Mouse (Mus musculus): ENCODE results near the gene Isca1. TPM values are rescaled to one million over a fixed set of nuclear protein-coding genes. Genes with fewer than 3 reads are reported as not detected.
"Not testable (repeated sequence)": the region's sequence is repeated elsewhere in the genome, so short reads cannot be mapped to it uniquely, and the experiment has no call there.

Isca1 gene
- total RNA-seq, 2 experiments from 2014 or later, result 151 to 157 TPM

DNA sequence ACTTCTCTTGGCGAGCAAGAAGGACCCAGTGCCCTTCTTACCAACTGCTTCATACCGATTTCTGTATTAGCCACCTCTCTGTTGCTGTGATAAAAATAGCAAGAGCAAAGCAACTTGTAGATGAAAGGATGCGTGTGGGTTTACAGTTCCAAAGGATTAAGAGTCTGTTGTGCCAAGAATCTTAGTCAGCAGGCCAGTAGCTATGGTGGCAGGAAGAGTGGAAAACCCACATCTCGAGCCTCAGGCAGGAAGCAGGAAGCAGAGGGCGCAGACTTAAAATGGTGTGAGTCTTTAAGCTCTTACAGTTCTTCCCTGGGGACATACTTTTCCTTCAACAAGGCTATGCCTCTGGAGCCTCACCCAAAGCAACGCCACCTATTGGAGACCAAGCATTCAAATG is 24.1 kb downstream of the Isca1 start:
- Histone ChIP-seq H3K27ac (peak overlapping the region; percentile 24; the same call in 1 of the 2 replicates), H3K4me3 (no peak overlapping the region)
- intact Hi-C loops (cut with DNase I), result loop anchor here (1.0 kb wide), 1 partner anchor 46 kb away; no protein-coding TSS in a partner anchor
- TF ChIP-seq CTCF (IDR thresholded peaks at IDR 0.05), result no peak; the same call in 1 of the 2 replicates
- no peak for DNase-seq (ENCODE audit: extremely low spot score in 1 of 2, low spot score in 2 of 2)

DNA sequence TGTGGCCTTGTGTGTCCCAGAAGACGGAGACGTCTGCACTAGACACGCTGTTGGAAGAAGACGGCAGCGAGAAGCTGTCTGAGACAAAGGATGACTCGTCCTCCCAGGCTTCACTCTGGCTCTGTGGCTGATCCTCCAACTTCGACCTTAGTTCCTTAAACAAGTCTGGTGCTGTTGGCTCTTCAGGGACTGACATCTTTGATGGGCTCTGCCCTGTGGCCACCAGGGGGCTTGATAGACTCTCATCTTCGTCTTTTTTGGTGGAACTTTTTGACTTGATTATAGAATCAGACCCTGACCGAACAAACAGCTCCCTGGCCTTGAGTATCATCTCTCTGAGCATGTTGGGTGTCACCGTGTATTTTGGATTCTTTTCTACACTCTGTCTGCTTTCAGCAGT is 27.9 kb downstream of the Isca1 start:
- TF ChIP-seq CTCF (IDR thresholded peaks at IDR 0.05), result peak; percentile 34
- no peak for DNase-seq (ENCODE audit: extremely low spot score in 1 of 2, low spot score in 2 of 2)
- intact Hi-C loops (cut with DNase I), result no loop called here
- no peak overlapping the region for H3K27ac ChIP-seq
- no peak overlapping the region for H3K4me3 ChIP-seq

DNA sequence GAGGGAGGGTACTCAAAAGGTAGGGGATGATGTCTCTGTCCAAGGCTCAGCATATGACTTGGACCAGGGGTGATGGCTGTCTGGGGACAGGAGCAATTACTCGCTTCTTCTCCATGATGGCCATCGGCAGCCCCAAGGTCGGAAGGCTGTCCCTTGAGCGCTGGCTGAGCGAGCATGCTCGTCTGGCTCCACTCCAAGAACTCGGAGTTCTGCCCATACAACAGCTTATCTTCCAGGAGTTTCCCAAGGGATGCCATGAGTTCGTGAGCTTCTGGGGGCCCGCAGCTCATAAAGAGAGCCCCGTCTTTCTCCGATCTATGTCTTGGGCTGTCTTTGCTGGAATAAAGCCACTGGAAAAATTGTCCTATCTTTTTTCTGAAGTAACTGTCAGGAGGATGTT is 28.5 kb downstream of the Isca1 start:
- intact Hi-C loops (cut with DNase I), result no loop called here
- no peak for TF ChIP-seq CTCF (IDR thresholded peaks at IDR 0.05)
- no peak for DNase-seq (ENCODE audit: extremely low spot score in 1 of 2, low spot score in 2 of 2)
- H3K4me3 ChIP-seq, result no peak overlapping the region
- H3K27ac ChIP-seq, result no peak overlapping the region

- Histone ChIP-seq H3K4me3 (no peak overlapping the region), H3K27ac (no peak overlapping the region)
- no peak for DNase-seq (ENCODE audit: extremely low spot score in 1 of 2, low spot score in 2 of 2)
- intact Hi-C loops (cut with DNase I), result no loop called here
- TF ChIP-seq CTCF (IDR thresholded peaks at IDR 0.05), result no peak
Measured at GRCm38 (mm10) chr13:59739397-59739796, 30.2 kb downstream of the Isca1 start.

- TF ChIP-seq CTCF (IDR thresholded peaks at IDR 0.05), result no peak
- DNase-seq (ENCODE audit: extremely low spot score in 1 of 2, low spot score in 2 of 2), result no peak
- intact Hi-C loops (cut with DNase I), result no loop called here
- H3K27ac ChIP-seq, result no peak overlapping the region
- H3K4me3 ChIP-seq, result no peak overlapping the region
Measured at GRCm38 (mm10) chr13:59738455-59738854, 31.2 kb downstream of the Isca1 start.

DNA sequence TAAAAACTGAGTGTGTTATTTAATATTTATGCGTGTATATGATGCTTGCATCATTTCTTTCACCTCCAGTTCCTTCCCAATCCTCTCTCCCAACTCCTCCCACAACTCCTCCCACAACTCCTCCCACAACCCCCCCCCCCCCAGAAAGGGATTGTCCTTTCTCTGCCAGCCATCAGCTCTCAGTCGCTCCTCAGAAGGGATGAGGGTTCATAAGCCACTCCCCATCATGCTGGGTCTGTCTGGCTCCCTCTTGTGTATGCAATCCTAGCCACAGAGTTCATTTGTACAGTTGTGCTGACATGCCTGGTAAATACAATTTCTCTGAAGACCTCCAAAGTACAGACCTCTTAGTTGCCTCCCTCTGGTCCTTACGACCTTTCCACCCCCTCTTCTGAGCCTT is 34.4 kb downstream of the Isca1 start:
- intact Hi-C loops (cut with DNase I), result no loop called here
- no peak overlapping the region for H3K27ac ChIP-seq
- H3K4me3 ChIP-seq, result no peak overlapping the region
- no peak; the same call in 1 of the 2 replicates for TF ChIP-seq CTCF (IDR thresholded peaks at IDR 0.05)
- no peak for DNase-seq (ENCODE audit: extremely low spot score in 1 of 2, low spot score in 2 of 2)

- H3K27ac ChIP-seq; H3K4me3 ChIP-seq; DNase-seq (ENCODE audit: extremely low spot score in 1 of 2, low spot score in 2 of 2); intact Hi-C loops (cut with DNase I): not testable (repeated sequence)
Measured at GRCm38 (mm10) chr13:59734347-59734746, 35.3 kb downstream of the Isca1 start.

DNA sequence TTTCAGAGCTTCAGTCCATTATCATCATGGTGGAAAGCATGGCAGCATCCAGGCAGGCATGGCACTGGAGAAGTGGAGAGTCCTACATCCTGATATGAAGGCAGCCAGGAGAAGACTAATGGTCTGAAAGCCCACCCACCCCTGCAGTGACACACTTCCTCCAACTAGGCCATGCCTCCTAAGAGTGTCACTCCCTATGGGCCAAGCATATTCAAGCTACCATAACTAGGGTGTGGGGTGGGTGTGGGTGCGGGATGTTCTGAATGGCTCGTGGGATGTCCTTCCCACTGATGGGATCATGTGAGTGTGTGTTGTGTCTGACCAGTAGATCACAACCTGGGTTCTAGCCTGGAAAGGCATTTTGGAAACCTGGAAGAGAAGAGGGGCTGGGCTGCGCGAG is 35.7 kb downstream of the Isca1 start:
- DNase-seq (ENCODE audit: extremely low spot score in 1 of 2, low spot score in 2 of 2), result no peak
- TF ChIP-seq CTCF (IDR thresholded peaks at IDR 0.05), result no peak
- Histone ChIP-seq H3K27ac (no peak overlapping the region), H3K4me3 (no peak overlapping the region)
- intact Hi-C loops (cut with DNase I), result no loop called here

DNA sequence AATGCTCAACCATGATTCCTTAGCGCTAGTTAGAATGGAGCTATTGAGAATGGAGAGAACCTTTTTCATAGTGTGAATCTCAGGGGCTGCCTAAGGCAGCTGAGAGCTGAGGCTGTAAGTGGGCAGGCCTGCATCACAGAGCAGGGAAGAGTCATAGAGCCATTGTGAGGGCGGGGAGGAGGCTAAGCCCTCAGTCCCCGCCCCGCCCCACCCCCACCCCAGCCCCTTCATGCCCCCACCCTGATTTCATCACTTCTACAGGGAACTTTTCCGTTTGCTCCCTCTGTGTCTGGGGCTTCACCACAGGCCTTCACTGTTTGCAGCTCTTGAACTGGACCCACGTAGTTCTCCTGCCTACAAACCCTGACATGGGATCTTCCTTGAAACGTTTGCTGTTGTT is 38.0 kb downstream of the Isca1 start, which contains the start of gene Spata31d1d:
Spata31d1d (minus strand) TSS at position 101 of the 400 bp plus-strand sequence.
- Histone ChIP-seq H3K4me3 (no peak within 1 kb of the TSS), H3K27ac (no peak within 1 kb of the TSS)
- no peak for TF ChIP-seq CTCF (IDR thresholded peaks at IDR 0.05)
- no peak for DNase-seq (ENCODE audit: extremely low spot score in 1 of 2, low spot score in 2 of 2)
- intact Hi-C loops (cut with DNase I), result no loop called here

GRCm38 (mm10) chr13:59728378-59729093 is 41.1 kb downstream of the Isca1 start:
- intact Hi-C loops (cut with DNase I), result loop anchor here (2.0 to 5.0 kb wide), 2 partner anchors 51 to 90 kb away; partner anchors contain the start of gene Golm1
- DNase-seq (ENCODE audit: extremely low spot score in 1 of 2, low spot score in 2 of 2), result peak; percentile 80
- TF ChIP-seq CTCF (IDR thresholded peaks at IDR 0.05), result peak; percentile 98

DNA sequence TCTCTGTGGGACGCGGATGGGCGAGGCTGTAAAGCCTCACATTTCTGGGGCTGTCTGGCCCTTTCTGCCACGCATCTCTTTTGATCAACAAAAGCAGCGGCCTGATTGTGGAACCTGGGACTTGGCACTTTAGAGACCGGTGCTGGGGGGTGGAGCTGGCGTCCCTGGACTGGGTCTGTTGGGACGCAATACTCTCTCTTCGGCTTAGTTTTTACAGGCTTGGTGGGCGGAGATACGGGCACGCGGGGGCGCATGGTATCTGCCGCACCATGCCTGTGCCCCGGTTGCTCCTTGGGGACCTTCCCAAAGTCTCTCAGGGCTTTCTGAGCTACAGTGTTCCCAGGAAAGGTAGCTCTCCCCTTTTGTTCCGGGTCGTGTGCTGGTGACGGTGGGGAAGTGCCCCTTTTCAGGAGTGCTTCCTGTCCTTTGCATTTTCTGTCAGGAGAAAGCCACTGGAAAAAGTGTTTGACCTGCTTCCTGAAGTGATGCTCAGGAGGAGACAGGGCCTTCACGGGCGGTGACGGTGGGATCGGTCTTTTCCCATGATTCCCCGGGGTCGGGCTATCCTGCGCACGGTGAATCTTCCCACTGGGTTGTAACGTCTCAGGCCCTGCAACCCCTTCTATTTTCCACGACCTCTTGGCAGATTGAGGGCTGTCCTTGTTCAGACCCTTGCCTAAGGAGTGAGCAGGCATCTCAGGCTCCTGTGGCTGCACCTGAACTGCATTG is 43.3 kb downstream of the Isca1 start:
- DNase-seq (ENCODE audit: extremely low spot score in 1 of 2, low spot score in 2 of 2), result no peak
- intact Hi-C loops (cut with DNase I), result loop anchor here (5.0 kb wide), 1 partner anchor 49 kb away; the partner anchor contains the start of gene Golm1
- H3K4me3 ChIP-seq, result no peak overlapping the region
- H3K27ac ChIP-seq, result no peak overlapping the region
- no peak for TF ChIP-seq CTCF (IDR thresholded peaks at IDR 0.05)

More at GRCm38 (mm10) chr13:59728378-59729093, 41.1 kb downstream of the Isca1 start:
- Histone ChIP-seq H3K4me3 (no peak overlapping the region), H3K27ac (no peak overlapping the region)

- H3K4me3 ChIP-seq; H3K27ac ChIP-seq; DNase-seq (ENCODE audit: extremely low spot score in 1 of 2, low spot score in 2 of 2); intact Hi-C loops (cut with DNase I): not testable (repeated sequence)
Measured at GRCm38 (mm10) chr13:59722089-59722488, 47.5 kb downstream of the Isca1 start.
